Mouse (Mus musculus) small intestine, adult 2 months (tissue): ENCODE data around the gene Myt1l. TPM values are rescaled to one million over a fixed set of nuclear protein-coding genes. Genes with fewer than 3 reads are reported as not detected.

Experiments
- H3K27ac ChIP-seq: fragments of 200-500 bp; 2 replicates; pipeline ENCODE4 v1.5.1; 2012; ENCODE audit warnings: low read depth, low read length, control low read depth, inconsistent platforms; ENCODE audit not compliant: insufficient read depth
- H3K27me3 ChIP-seq: fragments of 200-500 bp; 2 replicates; pipeline ENCODE4 v1.6.1; 2012; ENCODE audit warnings: mild to moderate bottlenecking, moderate library complexity, low read length, inconsistent platforms; ENCODE audit not compliant: control insufficient read depth, insufficient read depth
- H3K36me3 ChIP-seq: fragments of 200-500 bp; 2 replicates; pipeline ENCODE4 v1.6.1; 2012; ENCODE audit warnings: mild to moderate bottlenecking, low read length, control low read depth, inconsistent platforms; ENCODE audit not compliant: control insufficient read depth, insufficient read depth
- H3K4me1 ChIP-seq: fragments of 200-500 bp; 2 replicates; pipeline ENCODE4 v1.6.1; 2012; ENCODE audit warnings: low read length, inconsistent platforms, mixed read lengths; ENCODE audit not compliant: control insufficient read depth, insufficient read depth, insufficient read length
- H3K4me3 ChIP-seq: fragments of 200-500 bp; 2 replicates; pipeline ENCODE4 v1.5.1; 2012; ENCODE audit warnings: low read depth, mild to moderate bottlenecking, control low read depth, inconsistent platforms, low read length, moderate library complexity
- CTCF ChIP-seq: fragments of 200-500 bp; IDR thresholded peaks from 2 replicates; pipeline ENCODE4 v1.5.1; 2012; ENCODE audit warnings: low read depth, mild to moderate bottlenecking, control low read depth, inconsistent platforms, low read length, moderate library complexity, mixed read lengths; ENCODE audit not compliant: insufficient replicate concordance, insufficient read length; ENCODE audit errors: extremely low read depth
- POLR2A ChIP-seq: fragments of 200-500 bp; IDR thresholded peaks from 2 replicates; pipeline ENCODE4 v1.6.1; 2012; ENCODE audit warnings: low read depth, mild to moderate bottlenecking, control low read depth, inconsistent platforms, low read length, moderate library complexity
- WGBS: fragments of 180-500 bp; shearing (Covaris S2); methylation state at CpG from one replicate; pipeline ENCODE4 v1.1.7; 2018; 5-methylcytosine and 5-hydroxymethylcytosine counted together
- polyA plus RNA-seq: library from polyadenylated mRNA; depleted of rRNA; stranded (reverse); fragments of >200 nt; gene quantifications from 2 replicates; pipeline ENCODE4 v1.2.3, GENCODE M21; 2012; rRNA removed

Myt1l gene
- 0.38 TPM in 1 of 2 replicates, not detected in the other for polyA plus RNA-seq

DNA sequence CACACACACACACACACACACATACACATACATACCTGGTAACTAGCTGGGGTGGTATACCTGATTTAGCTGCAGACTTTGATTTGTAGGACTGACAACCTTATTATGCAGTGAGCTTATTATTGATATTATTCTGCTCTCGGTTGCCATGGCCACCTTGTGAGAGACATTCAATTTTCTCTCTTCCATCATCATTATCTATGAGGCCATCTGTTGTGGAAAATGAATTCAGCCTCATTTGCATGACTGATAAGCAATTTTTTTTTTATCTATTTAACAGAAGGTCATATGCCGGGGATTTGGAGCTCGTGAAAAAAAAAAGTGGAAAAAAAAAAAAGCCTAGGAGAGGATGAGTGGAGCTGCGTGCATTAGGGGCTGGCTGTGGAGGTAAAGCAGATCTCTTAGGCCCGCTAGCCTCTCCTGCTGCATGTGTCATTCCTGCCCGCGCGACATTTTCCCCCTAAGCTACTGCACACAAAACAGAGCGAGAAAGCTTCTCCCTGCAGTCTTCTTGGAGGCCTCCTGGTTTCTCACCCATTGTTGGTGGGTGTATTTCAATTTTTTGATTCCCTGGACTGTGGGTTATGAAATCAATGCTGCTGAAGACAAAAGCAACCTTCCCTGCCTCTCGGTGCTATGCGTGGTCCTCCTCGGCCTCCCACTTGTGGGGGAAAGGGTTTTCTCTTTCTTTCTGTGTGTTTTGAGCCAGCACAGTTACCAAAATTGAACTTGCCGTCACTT is at the start of gene Myt1l:
Myt1l (plus strand) TSS at position 354 of the 741 bp plus-strand sequence.
- TF ChIP-seq CTCF (no peak), POLR2A (no peak)
- no peaks in the 10 kb centered on the region for H3K36me3 ChIP-seq
- no peak within 1 kb of the TSS for H3K27ac ChIP-seq
- no peaks in the 10 kb centered on the region for H3K4me1 ChIP-seq
- 47% methylated on average over 13 of the region's 13 CpGs for WGBS
- no peaks in the 10 kb centered on the region for H3K27me3 ChIP-seq
- no peak within 1 kb of the TSS for H3K4me3 ChIP-seq

DNA sequence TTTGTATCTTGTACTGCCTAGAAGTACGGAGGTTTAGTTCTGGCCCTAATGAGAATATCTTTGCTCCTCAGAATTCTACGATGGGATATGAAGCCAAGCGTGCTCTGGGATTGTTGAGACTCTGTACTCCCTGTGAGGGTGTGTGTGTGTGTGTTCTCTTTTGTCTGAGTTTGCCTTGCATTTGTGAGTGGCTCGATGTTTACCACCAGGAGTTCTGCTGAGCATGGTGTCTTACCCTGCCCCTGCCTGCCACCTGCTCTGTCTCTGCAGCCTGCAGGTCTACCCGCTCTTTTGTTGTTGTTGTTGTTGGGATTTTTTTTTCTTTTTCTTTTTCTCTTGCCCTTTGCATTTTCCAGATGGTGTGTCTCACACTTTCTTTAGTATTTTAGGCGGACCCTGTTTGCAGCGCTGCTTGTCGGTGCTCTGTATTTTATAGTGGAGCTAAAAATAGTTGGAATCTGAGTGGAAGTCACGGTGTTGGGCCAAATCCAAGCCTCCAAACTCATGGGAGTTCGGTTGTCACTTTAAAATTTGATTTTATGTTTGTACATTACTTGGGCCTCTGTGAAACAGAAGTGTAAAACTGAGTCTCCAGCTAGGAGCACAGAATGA is 41.7 kb upstream of the Myt1l start:
- Histone ChIP-seq H3K4me3 (no peak overlapping the region), H3K4me1 (no peaks in the 10 kb centered on the region), H3K36me3 (no peaks in the 10 kb centered on the region), H3K27ac (no peak overlapping the region), H3K27me3 (no peaks in the 10 kb centered on the region)
- 79% methylated on average over 10 of the region's 10 CpGs for WGBS
- no peak for TF ChIP-seq CTCF
- no peak for TF ChIP-seq POLR2A

DNA sequence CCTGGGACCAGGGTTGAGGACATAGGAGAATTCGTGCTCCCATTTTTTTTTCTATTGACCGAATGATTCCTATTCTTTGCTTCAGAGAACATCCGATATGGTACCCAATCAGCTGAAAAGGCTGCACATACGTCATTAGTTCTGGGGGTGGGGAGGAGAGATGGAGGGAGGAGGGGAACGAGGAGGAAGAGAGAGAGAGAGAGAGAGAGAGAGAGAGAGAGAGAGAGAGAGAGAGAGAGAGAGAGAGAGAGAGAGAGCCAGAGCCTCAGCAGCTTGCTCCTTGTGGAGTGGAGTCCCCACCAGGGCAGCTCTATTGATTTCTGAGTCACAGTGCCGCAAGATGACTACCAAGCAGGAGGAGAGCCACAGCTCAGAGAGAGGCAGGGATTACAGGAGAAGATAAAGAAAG is 1.9 kb upstream of the Myt1l start:
- TF ChIP-seq POLR2A (no peak), CTCF (no peak)
- no peaks in the 10 kb centered on the region for H3K36me3 ChIP-seq
- WGBS: 20% methylated on average over 6 of the region's 6 CpGs
- H3K27ac ChIP-seq: no peak overlapping the region
- no peaks in the 10 kb centered on the region for H3K27me3 ChIP-seq
- H3K4me3 ChIP-seq: no peak overlapping the region
- H3K4me1 ChIP-seq: no peaks in the 10 kb centered on the region

DNA sequence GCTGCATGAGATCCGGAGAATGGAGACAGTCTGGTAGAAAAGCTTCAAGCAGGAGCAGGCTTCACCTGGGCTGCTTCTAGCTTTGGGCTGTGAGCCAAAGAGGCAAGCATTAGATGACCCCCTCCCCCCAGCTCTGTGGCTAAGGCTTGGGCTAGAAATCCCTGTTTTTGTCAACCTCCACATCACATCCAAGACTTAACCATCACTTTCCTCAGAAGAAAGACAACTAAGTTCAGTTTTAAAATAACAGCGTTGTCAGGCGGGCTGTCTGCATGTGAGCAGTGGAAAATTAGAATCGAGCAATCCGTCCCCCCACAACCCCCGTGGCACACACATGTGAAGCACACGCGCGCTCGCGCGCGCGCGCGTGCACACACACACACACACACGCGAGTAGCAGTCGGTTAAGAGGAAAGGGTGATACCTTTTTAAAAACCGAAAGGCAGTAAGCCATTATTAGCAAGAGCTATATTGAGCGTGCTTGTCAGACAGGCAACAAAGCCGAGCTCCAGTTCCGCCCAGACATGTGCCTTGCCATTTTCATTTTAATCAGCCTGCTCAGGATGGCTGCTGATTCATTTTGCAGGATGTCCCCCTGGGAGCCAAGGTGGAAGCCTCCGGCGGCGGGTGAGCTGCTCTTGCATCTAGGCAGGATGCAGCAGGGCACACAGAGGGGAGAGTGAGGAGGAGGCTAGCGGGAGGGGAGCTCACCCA is 979 bp upstream of the Myt1l start:
- Histone ChIP-seq H3K27ac (no peak overlapping the region), H3K4me3 (no peak overlapping the region), H3K4me1 (no peaks in the 10 kb centered on the region), H3K36me3 (no peaks in the 10 kb centered on the region), H3K27me3 (no peaks in the 10 kb centered on the region)
- WGBS: 8% methylated on average over 27 of the region's 27 CpGs
- no peak for TF ChIP-seq CTCF
- no peak for TF ChIP-seq POLR2A

DNA sequence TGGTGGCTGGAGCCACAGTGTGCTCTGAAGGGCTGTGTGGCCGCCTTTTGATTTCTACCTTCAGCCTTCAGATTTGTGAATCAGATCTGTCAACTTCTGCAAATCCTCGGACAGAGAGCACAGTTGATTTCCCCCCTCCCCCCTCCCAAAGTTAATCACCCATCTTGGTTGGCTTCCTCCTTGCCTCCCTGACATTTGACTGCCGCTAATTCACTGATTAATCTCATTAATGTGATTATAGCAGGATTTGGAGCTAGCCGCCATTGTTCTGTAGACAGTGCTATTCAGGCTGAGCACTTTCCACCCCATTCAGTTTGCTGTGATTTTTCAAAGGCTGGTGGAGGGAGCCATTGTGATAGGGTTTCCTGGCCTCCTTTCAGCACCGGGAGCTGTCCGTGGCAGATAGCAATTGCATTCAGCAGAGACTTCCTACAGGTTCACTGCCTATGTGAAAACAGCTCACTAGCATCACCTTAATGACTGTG is 2.1 kb downstream of the Myt1l start:
- Histone ChIP-seq H3K27ac (no peak overlapping the region), H3K27me3 (peaks cover 10% of the 10 kb centered on the region; the same call in 1 of the 2 replicates), H3K4me1 (no peaks in the 10 kb centered on the region), H3K36me3 (no peaks in the 10 kb centered on the region), H3K4me3 (no peak overlapping the region)
- TF ChIP-seq POLR2A (no peak), CTCF (no peak)
- WGBS: 11% methylated on average over 6 of the region's 6 CpGs

DNA sequence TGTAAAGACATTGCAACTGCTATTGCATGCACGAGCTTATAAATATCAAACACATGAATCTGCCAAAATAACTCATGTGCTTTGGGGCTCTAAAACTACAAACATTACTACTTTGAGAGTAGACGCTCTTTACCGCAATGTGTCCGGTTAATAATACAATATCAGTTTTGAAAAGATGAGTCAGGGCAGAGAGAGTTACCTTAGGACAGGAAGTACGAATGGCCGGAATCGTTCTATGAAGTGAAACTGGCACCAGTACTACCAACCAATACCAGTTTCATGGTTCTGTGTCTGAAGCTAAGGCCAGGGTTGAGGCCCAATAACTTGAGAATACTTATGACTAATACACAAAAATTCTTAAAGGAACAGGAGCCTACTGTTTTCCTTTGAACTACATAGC is 2.6 kb downstream of the Myt1l start:
- peaks cover 10% of the 10 kb centered on the region; the same call in 1 of the 2 replicates for H3K27me3 ChIP-seq
- no peaks in the 10 kb centered on the region for H3K4me1 ChIP-seq
- 89% methylated on average over 7 of the region's 7 CpGs for WGBS

DNA sequence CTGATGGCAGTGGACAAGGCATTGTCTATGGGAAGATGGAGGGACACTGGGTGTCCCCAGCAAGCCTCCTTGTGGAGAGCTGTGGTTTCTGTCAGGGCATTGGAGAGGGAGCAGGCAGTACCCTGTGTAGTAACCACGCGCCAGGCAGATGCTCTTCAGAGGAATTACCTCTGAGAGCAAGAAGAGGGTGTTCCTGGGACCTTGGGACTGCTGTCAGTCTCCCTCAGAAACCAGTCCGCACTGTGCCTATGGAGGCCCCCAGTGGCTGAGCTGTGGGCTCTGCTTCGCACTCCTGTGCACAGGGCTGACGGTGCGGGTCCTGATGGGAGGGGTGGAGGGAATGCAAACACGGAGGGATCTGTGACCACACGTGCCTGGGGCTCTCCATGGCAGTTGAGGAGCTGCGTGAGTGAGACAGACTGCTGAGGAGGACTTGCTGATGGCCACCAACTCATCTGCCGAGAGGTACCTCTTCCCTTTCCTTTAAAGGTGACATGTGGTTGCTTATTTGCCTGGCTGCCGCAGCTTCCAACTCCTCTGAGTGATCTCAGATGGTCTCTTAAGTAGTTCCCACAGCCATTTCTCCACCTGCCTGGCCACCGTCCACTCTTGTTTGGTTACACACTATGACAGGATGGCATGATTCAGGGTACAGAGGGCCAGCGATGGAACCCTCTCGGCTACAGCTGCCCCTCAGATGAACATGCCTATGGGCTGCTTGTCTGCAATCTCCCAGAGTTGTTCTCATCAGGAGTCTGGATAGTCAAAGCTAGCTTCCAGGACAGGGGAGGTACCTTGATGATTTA is 5.1 kb downstream of the Myt1l start:
- 33% methylated on average over 14 of the region's 14 CpGs for WGBS
- TF ChIP-seq CTCF: no peak
- no peak for TF ChIP-seq POLR2A
- Histone ChIP-seq H3K36me3 (no peaks in the 10 kb centered on the region), H3K4me1 (no peaks in the 10 kb centered on the region), H3K27ac (no peak overlapping the region), H3K27me3 (peaks cover 10% of the 10 kb centered on the region; the same call in 1 of the 2 replicates), H3K4me3 (no peak overlapping the region)

More for the DNA sequence above, 2.6 kb downstream of the Myt1l start:
- Histone ChIP-seq H3K4me3 (no peak overlapping the region), H3K27ac (no peak overlapping the region), H3K36me3 (no peaks in the 10 kb centered on the region)
- TF ChIP-seq POLR2A (no peak), CTCF (no peak)
